In the genomic region with DNA sequence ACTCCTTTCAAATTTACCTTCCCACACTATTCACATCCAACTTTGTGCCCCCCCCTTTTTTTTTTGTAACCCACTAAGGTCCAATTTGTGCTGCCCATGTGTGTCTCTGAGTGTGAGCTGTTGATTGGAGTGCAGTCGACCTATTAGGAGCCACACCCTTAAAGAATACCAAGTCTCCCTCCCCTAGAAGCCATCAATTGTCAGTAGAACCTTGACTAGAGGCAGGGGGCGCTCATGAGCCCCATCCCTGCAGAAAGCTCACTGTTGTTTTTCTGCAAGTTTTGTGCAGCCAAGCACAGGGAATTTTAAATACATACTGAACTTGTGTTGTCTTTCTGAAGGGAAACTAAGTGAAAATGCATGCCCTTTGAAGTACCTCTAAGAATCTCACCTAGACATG, we compare ENCODE assay signal across 14 mouse cellular contexts. TPM values are rescaled to one million over a fixed set of nuclear protein-coding genes. Genes with fewer than 3 reads are reported as not detected.
DNase-seq lines count a peak whose midpoint lies in the region; TF ChIP-seq lines count a peak whose summit lies in the region.
"Had no signal": no experiment of that assay in that cellular context is flagged by ENCODE, and none has a peak within 500 bp of the region (broad histone marks: within the 10 kb centered on the region; RNA-seq: fewer than 3 reads in every experiment).

No protein-coding gene starts in this region.

- H3K27me3 ChIP-seq in heart, adult 2 months (ENCODE audit: control insufficient read depth, insufficient read depth, low read length), result no peaks in the 10 kb centered on the region
- H3K27me3 ChIP-seq in limb, embryonic 10.5 days (ENCODE audit: low read depth, poor library complexity, severe bottlenecking), result peaks cover 5% of the 10 kb centered on the region; the same call in 1 of the 2 replicates
- H3K27me3 ChIP-seq: midbrain, embryonic 15.5 days had no signal

- H3K9me3 ChIP-seq in limb, embryonic 10.5 days (replicated peaks), result no peaks in the 10 kb centered on the region
- H3K9me3 ChIP-seq: midbrain, embryonic 15.5 days had no signal

- WGBS in heart, adult 2 months, result 13% methylated on average over 2 of the region's 2 CpGs
- 10% methylated on average over 2 of the region's 2 CpGs for WGBS in lung, adult 2 months
- 7% methylated on average over 2 of the region's 2 CpGs for WGBS in limb, embryonic 10.5 days

- peak; percentile 55 for TF ChIP-seq CTCF in heart, adult 2 months (IDR thresholded peaks at IDR 0.05)
- TF ChIP-seq CTCF in lung, adult 2 months (IDR thresholded peaks at IDR 0.05; ENCODE audit: insufficient read depth, low read length), result no peak

- TF ChIP-seq EP300 in heart, adult 2 months (IDR thresholded peaks at IDR 0.05; ENCODE audit: insufficient read depth, low read depth, low read length), result no peak

- no peak for TF ChIP-seq POLR2A in heart, adult 2 months (IDR thresholded peaks at IDR 0.05; ENCODE audit: insufficient read depth, low read depth, low read length)
- TF ChIP-seq POLR2A in lung, adult 2 months (IDR thresholded peaks at IDR 0.05; ENCODE audit: borderline replicate concordance, extremely low read depth, low read depth, low read length), result no peak

- intact Hi-C loops in heart, adult 2 months (cut with DNase I), result loop anchor here (10.0 kb wide), 1 partner anchor 183 kb away; no protein-coding TSS in a partner anchor

- no peak overlapping the region for H3K27ac ChIP-seq in heart, adult 2 months
- H3K27ac ChIP-seq in limb, embryonic 10.5 days, result no peak overlapping the region
- H3K27ac ChIP-seq: midbrain, embryonic 15.5 days had no signal

- DNase-seq in heart, adult 2 months, result no peak
- DNase-seq in heart, adult 9 months (ENCODE audit: low spot score in 2 of 2), result no peak
- DNase-seq in lung, postnatal 14 days, result peak; percentile 15
- no peak for DNase-seq in lung, adult 2 months
- DNase-seq in ZHBTc4 (ENCODE audit: low read depth, low spot score), result peak; percentile 55
- DNase-seq in retina, embryonic 14.5 days (ENCODE audit: low spot score), result peak; percentile 28
- no peak for DNase-seq in yolk sac, embryonic 10.5 days (ENCODE audit: low spot score)
- no peak for DNase-seq in limb, embryonic 10.5 days (ENCODE audit: low spot score)
- DNase-seq: cerebellum, adult 8-10 months; heart, adult 18-20 months; left cerebral cortex, postnatal 4 days; right cerebral cortex, adult 18-20 months had no signal

- H3K4me1 ChIP-seq in heart, adult 2 months (ENCODE audit: control insufficient read depth, insufficient read depth, low read length), result no peaks in the 10 kb centered on the region
- H3K4me1 ChIP-seq in lung, adult 2 months (ENCODE audit: control insufficient read depth, insufficient read depth, low read length), result no peaks in the 10 kb centered on the region
- peaks cover 14% of the 10 kb centered on the region for H3K4me1 ChIP-seq in limb, embryonic 10.5 days
- H3K4me1 ChIP-seq: midbrain, embryonic 15.5 days had no signal

- H3K4me3 ChIP-seq in heart, adult 2 months, result no peak overlapping the region
- no peak overlapping the region for H3K4me3 ChIP-seq in lung, adult 2 months (replicated peaks; ENCODE audit: extremely low read depth, low read depth, low read length)
- no peak overlapping the region for H3K4me3 ChIP-seq in limb, embryonic 10.5 days
- H3K4me3 ChIP-seq: midbrain, embryonic 15.5 days had no signal

- no peaks in the 10 kb centered on the region for H3K79me2 ChIP-seq in heart, adult 2 months (replicated peaks; ENCODE audit: control insufficient read depth, insufficient read depth, low read length)

- H3K9ac ChIP-seq in heart, adult 2 months (ENCODE audit: low read depth, low read length), result no peak overlapping the region
- H3K9ac ChIP-seq: midbrain, embryonic 15.5 days had no signal

- no peaks in the 10 kb centered on the region for H3K36me3 ChIP-seq in heart, adult 2 months (ENCODE audit: control insufficient read depth, insufficient read depth, low read length)
- H3K36me3 ChIP-seq in limb, embryonic 10.5 days, result no peaks in the 10 kb centered on the region
- H3K36me3 ChIP-seq: midbrain, embryonic 15.5 days had no signal

RNA-seq across cellular contexts. Expression of a gene that starts 1.9 kb away (rescaled TPM):
- not detected for total RNA-seq in heart, adult 2 months (2021)
- polyA plus RNA-seq in heart, adult 2 months (2012; rRNA removed), result 0.38 TPM in 1 of 2 replicates, not detected in the other
- polyA plus RNA-seq in lung, adult 2 months (2012; rRNA removed), result not detected in 2 replicates
- 7.7 and 10.2 TPM in 2 replicates for polyA plus RNA-seq in limb, embryonic 10.5 days (2016; fragmentation: Nextera tagmentation; extraction: Ambion mirVana)
- total RNA-seq: heart, adult 18-20 months; left cerebral cortex, postnatal 4 days had no signal

RNA-seq across cellular contexts. Expression of a gene that starts 31.6 kb away (rescaled TPM):
- 1 to 10 TPM; 2.2 to 4.3 TPM for total RNA-seq in heart, adult 2 months (2021)
- polyA plus RNA-seq in heart, adult 2 months (2012; rRNA removed), result 1.6 and 3.5 TPM in 2 replicates
- polyA plus RNA-seq in lung, adult 2 months (2012; rRNA removed), result 1.9 and 2.6 TPM in 2 replicates
- polyA plus RNA-seq in limb, embryonic 10.5 days (2016; fragmentation: Nextera tagmentation; extraction: Ambion mirVana), result 6.8 and 10.3 TPM in 2 replicates

RNA-seq across cellular contexts. Expression of a gene that starts 35.3 kb away (rescaled TPM):
- not detected for total RNA-seq in heart, adult 2 months (2021)
- polyA plus RNA-seq in heart, adult 2 months (2012; rRNA removed), result not detected in 2 replicates
- polyA plus RNA-seq in lung, adult 2 months (2012; rRNA removed), result not detected in 2 replicates
- polyA plus RNA-seq in limb, embryonic 10.5 days (2016; fragmentation: Nextera tagmentation; extraction: Ambion mirVana), result not detected in 2 replicates
- total RNA-seq: heart, adult 18-20 months; left cerebral cortex, postnatal 4 days had no signal
- polyA plus RNA-seq: intestine, embryonic 14.5 days; midbrain, embryonic 15.5 days had no signal

Comparison
In these comparisons a context has a peak if more than half of its experiments do, and no peak if none do; other contexts are left out.
1. DNase-seq: peak in lung, postnatal 14 days (single experiment), ZHBTc4 (single experiment) and retina, embryonic 14.5 days (single experiment); none in heart, adult 2 months (0 of 2), heart, adult 9 months (0 of 2), lung, adult 2 months (single experiment), yolk sac, embryonic 10.5 days (single experiment) and limb, embryonic 10.5 days (single experiment).